Mouse (Mus musculus): ENCODE results near the gene Hist1h3e. TPM values are rescaled to one million over a fixed set of nuclear protein-coding genes. Genes with fewer than 3 reads are reported as not detected.
"Not testable (repeated sequence)": the region's sequence is repeated elsewhere in the genome, so short reads cannot be mapped to it uniquely, and the experiment has no call there.

Hist1h3e gene
- polyA plus RNA-seq, 1 experiment: 2.8 TPM

GRCm38 (mm10) chr13:23538249-23538648, 23.9 kb downstream of the Hist1h3e start:
- H3K27me3 ChIP-seq (ENCODE audit: control insufficient read depth, insufficient read depth, insufficient read length): no peaks in the 10 kb centered on the region
- no peaks in the 10 kb centered on the region for H3K79me3 ChIP-seq (ENCODE audit: low read depth)
- TF ChIP-seq CTCF (IDR thresholded peaks at IDR 0.05; ENCODE audit: control insufficient read depth, insufficient read depth, insufficient read length) (no peak), FOSL1 (IDR thresholded peaks at IDR 0.05; ENCODE audit: insufficient read depth, low read length, poor library complexity, severe bottlenecking) (no peak), USF1 (IDR thresholded peaks at IDR 0.05; ENCODE audit: low read depth) (no peak), MYOG (IDR thresholded peaks at IDR 0.05; ENCODE audit: control insufficient read depth, extremely low read depth, insufficient read length) (no peak), MYOD1 (IDR thresholded peaks at IDR 0.05; ENCODE audit: control insufficient read depth, insufficient read length, low read depth) (no peak), CEBPB (IDR thresholded peaks at IDR 0.05; ENCODE audit: low read depth) (no peak), MAX (IDR thresholded peaks at IDR 0.05) (no peak)
- peak overlapping the region; percentile 50 for H3ac ChIP-seq (ENCODE audit: control insufficient read depth, insufficient read length, low read depth)
- H3K79me2 ChIP-seq (ENCODE audit: control insufficient read depth, insufficient read depth): peaks cover 22% of the 10 kb centered on the region
- H3K36me3 ChIP-seq (ENCODE audit: control insufficient read depth, insufficient read depth): no peaks in the 10 kb centered on the region
- peak overlapping the region; percentile 8 for H3K4me3 ChIP-seq (ENCODE audit: insufficient read depth, poor library complexity, severe bottlenecking)

GRCm38 (mm10) chr13:23537006-23537710, 25.0 kb downstream of the Hist1h3e start:
- TF ChIP-seq MYOD1 (IDR thresholded peaks at IDR 0.05; ENCODE audit: control insufficient read depth, insufficient read length, low read depth) (no peak), CTCF (IDR thresholded peaks at IDR 0.05; ENCODE audit: control insufficient read depth, insufficient read depth, insufficient read length) (no peak), FOSL1 (IDR thresholded peaks at IDR 0.05; ENCODE audit: insufficient read depth, low read length, poor library complexity, severe bottlenecking) (no peak), MYOG (IDR thresholded peaks at IDR 0.05; ENCODE audit: control insufficient read depth, extremely low read depth, insufficient read length) (no peak), CEBPB (IDR thresholded peaks at IDR 0.05; ENCODE audit: low read depth) (no peak), USF1 (IDR thresholded peaks at IDR 0.05; ENCODE audit: low read depth) (no peak), MAX (IDR thresholded peaks at IDR 0.05) (no peak)

GRCm38 (mm10) chr13:23536076-23536822, 25.9 kb downstream of the Hist1h3e start:
- no peaks in the 10 kb centered on the region for H3K79me3 ChIP-seq (ENCODE audit: low read depth)
- no peaks in the 10 kb centered on the region for H3K36me3 ChIP-seq (ENCODE audit: control insufficient read depth, insufficient read depth)
- H3K27me3 ChIP-seq (ENCODE audit: control insufficient read depth, insufficient read depth, insufficient read length): no peaks in the 10 kb centered on the region
- H3K79me2 ChIP-seq (ENCODE audit: control insufficient read depth, insufficient read depth): peaks cover 22% of the 10 kb centered on the region
- H3K4me3 ChIP-seq (ENCODE audit: insufficient read depth, poor library complexity, severe bottlenecking): peak overlapping the region; percentile 36
- peak overlapping the region; percentile 44 for H3ac ChIP-seq (ENCODE audit: control insufficient read depth, insufficient read length, low read depth)
- TF ChIP-seq CTCF (IDR thresholded peaks at IDR 0.05; ENCODE audit: control insufficient read depth, insufficient read depth, insufficient read length) (no peak), MAX (IDR thresholded peaks at IDR 0.05) (no peak), MYOG (IDR thresholded peaks at IDR 0.05; ENCODE audit: control insufficient read depth, extremely low read depth, insufficient read length) (no peak), MYOD1 (IDR thresholded peaks at IDR 0.05; ENCODE audit: control insufficient read depth, insufficient read length, low read depth) (no peak), USF1 (IDR thresholded peaks at IDR 0.05; ENCODE audit: low read depth) (no peak), CEBPB (IDR thresholded peaks at IDR 0.05; ENCODE audit: low read depth) (no peak), FOSL1 (IDR thresholded peaks at IDR 0.05; ENCODE audit: insufficient read depth, low read length, poor library complexity, severe bottlenecking) (no peak)

More at GRCm38 (mm10) chr13:23537006-23537710, 25.0 kb downstream of the Hist1h3e start:
- no peak overlapping the region for H3K4me3 ChIP-seq (ENCODE audit: insufficient read depth, poor library complexity, severe bottlenecking)
- no peaks in the 10 kb centered on the region for H3K36me3 ChIP-seq (ENCODE audit: control insufficient read depth, insufficient read depth)
- no peaks in the 10 kb centered on the region for H3K27me3 ChIP-seq (ENCODE audit: control insufficient read depth, insufficient read depth, insufficient read length)
- no peaks in the 10 kb centered on the region for H3K79me3 ChIP-seq (ENCODE audit: low read depth)
- H3K79me2 ChIP-seq (ENCODE audit: control insufficient read depth, insufficient read depth): peaks cover 22% of the 10 kb centered on the region
- H3ac ChIP-seq (ENCODE audit: control insufficient read depth, insufficient read length, low read depth): peak overlapping the region; percentile 44

- H3K79me3 ChIP-seq (ENCODE audit: low read depth); H3K27me3 ChIP-seq (ENCODE audit: control insufficient read depth, insufficient read depth, insufficient read length); H3K36me3 ChIP-seq (ENCODE audit: control insufficient read depth, insufficient read depth): not testable (repeated sequence)
- peak; percentile 34 for TF ChIP-seq MAX (IDR thresholded peaks at IDR 0.05)
- peaks cover 22% of the 10 kb centered on the region for H3K79me2 ChIP-seq (ENCODE audit: control insufficient read depth, insufficient read depth)
- H3K4me3 ChIP-seq (ENCODE audit: insufficient read depth, poor library complexity, severe bottlenecking): peak within 1 kb of the TSS; percentile 36
- H3ac ChIP-seq (ENCODE audit: control insufficient read depth, insufficient read length, low read depth): peak within 1 kb of the TSS; percentile 81
Observed at GRCm38 (mm10) chr13:23535137-23536075, 26.8 kb downstream of the Hist1h3e start, which contains the start of gene Hist1h3g. TSS of gene Hist1h3g (plus strand) at chr13:23535422.

- peak overlapping the region; percentile 35 for H3K4me3 ChIP-seq (ENCODE audit: insufficient read depth, poor library complexity, severe bottlenecking)
- H3K79me3 ChIP-seq (ENCODE audit: low read depth): no peaks in the 10 kb centered on the region
- TF ChIP-seq USF1 (IDR thresholded peaks at IDR 0.05; ENCODE audit: low read depth) (no peak), CEBPB (IDR thresholded peaks at IDR 0.05; ENCODE audit: low read depth) (peak; percentile 8), MYOG (IDR thresholded peaks at IDR 0.05; ENCODE audit: control insufficient read depth, extremely low read depth, insufficient read length) (no peak), CTCF (IDR thresholded peaks at IDR 0.05; ENCODE audit: control insufficient read depth, insufficient read depth, insufficient read length) (no peak), FOSL1 (IDR thresholded peaks at IDR 0.05; ENCODE audit: insufficient read depth, low read length, poor library complexity, severe bottlenecking) (no peak), MAX (IDR thresholded peaks at IDR 0.05) (no peak), MYOD1 (IDR thresholded peaks at IDR 0.05; ENCODE audit: control insufficient read depth, insufficient read length, low read depth) (no peak)
- H3ac ChIP-seq (ENCODE audit: control insufficient read depth, insufficient read length, low read depth): peak overlapping the region; percentile 81
- no peaks in the 10 kb centered on the region for H3K27me3 ChIP-seq (ENCODE audit: control insufficient read depth, insufficient read depth, insufficient read length)
- no peaks in the 10 kb centered on the region for H3K36me3 ChIP-seq (ENCODE audit: control insufficient read depth, insufficient read depth)
- peaks cover 22% of the 10 kb centered on the region for H3K79me2 ChIP-seq (ENCODE audit: control insufficient read depth, insufficient read depth)
Observed at GRCm38 (mm10) chr13:23534368-23535131, 27.6 kb downstream of the Hist1h3e start.

GRCm38 (mm10) chr13:23533560-23534367, 28.4 kb downstream of the Hist1h3e start, which contains the start of gene Hist1h2af:
TSS of gene Hist1h2af (plus strand) at chr13:23533906.
- H3K27me3 ChIP-seq (ENCODE audit: control insufficient read depth, insufficient read depth, insufficient read length); H3K79me3 ChIP-seq (ENCODE audit: low read depth); H3K36me3 ChIP-seq (ENCODE audit: control insufficient read depth, insufficient read depth): not testable (repeated sequence)
- Histone ChIP-seq H3K79me2 (ENCODE audit: control insufficient read depth, insufficient read depth) (peaks cover 22% of the 10 kb centered on the region), H3ac (ENCODE audit: control insufficient read depth, insufficient read length, low read depth) (peak within 1 kb of the TSS; percentile 81), H3K4me3 (ENCODE audit: insufficient read depth, poor library complexity, severe bottlenecking) (peak within 1 kb of the TSS; percentile 35)

Measured in C2C12 (cell line).